Mouse (Mus musculus) lung, postnatal 0 days (tissue): ENCODE results near the gene Eef1akmt4.

ENCODE experiments used
- CTCF ChIP-seq: IDR thresholded peaks from 2 replicates; pipeline ENCODE4 v1.5.1; 2016; ENCODE audit warnings: antibody characterized with exemption, mild to moderate bottlenecking
- EP300 ChIP-seq: IDR thresholded peaks from 2 replicates; pipeline ENCODE4 v1.6.1; 2016; ENCODE audit warnings: antibody characterized with exemption, mild to moderate bottlenecking, control low read depth

DNA sequence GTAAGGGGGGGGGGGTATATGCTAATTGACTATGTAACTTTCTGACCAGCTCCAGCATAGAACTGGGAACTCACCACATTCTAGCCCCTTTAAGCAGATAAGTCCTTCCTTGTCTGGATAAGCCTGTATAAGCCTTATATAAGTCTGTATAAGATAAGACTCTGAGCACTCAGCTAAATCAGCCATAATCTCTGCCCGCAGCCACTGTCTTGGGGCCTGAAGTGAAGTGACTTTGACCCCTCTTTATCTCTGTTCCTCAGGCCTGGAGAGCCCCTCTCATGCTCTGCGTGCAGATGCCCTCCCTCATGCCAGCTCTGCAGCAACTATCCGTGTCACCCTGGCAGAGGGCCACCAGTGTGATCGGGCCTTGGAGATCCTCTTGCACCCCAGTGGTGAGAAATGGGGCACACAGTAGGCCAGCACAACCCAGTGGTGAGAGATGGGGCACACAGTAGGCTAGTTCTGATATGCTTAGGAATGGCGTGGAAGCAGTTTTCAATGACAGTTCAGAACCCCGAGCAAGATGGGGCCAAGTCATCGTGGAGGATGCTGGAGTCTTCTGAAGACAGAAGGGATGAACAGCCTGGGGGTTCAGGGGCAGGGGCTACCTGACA lies 16.2 kb upstream of the Eef1akmt4 start:
- TF ChIP-seq CTCF (no peak), EP300 (no peak)
